20 mouse cellular contexts compared by ENCODE assay signal in the genomic region with DNA sequence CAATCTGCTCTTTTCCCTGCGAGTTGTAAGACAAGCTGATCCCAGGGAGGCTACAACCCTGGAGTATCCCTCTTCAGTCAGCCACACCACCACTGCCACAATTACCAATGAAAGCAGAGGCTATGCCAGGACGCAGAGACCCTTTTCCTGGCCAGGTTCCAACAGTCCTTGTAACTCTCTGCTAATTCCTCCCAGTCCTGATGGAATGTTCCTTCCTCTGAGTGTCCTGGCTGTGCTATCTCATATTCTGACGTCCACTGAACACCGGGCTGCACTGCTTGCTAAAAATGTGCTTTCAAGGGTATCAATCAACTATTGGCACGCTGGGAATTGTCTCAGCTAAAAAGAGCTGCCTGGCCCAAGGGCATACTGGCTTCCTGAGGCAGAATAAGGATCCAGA. TPM values are rescaled to one million over a fixed set of nuclear protein-coding genes. Genes with fewer than 3 reads are reported as not detected.
DNase-seq lines count a peak whose midpoint lies in the region; ATAC-seq and TF ChIP-seq lines count a peak whose summit lies in the region.
"Had no signal": no experiment of that assay in that cellular context is flagged by ENCODE, and none has a peak within 500 bp of the region (broad histone marks: within the 10 kb centered on the region; RNA-seq: fewer than 3 reads in every experiment).

No protein-coding gene starts in this region.

- intact Hi-C loops in heart, postnatal 25 days (cut with DNase I) = no loop called here

- peak; percentile 25 to 29 for DNase-seq in cerebellum, postnatal 10 days
- DNase-seq in cerebellum, adult 2 months = no peak
- DNase-seq in midbrain, postnatal 0 days (ENCODE audit: low spot score) = peak; percentile 27
- DNase-seq in heart, postnatal 25 days (ENCODE audit: low spot score) = peak; percentile 24
- DNase-seq in kidney, postnatal 10 days = no peak
- DNase-seq: adrenal gland, postnatal 14 days; cerebellum, adult 18-20 months; gastrocnemius, postnatal 10 days; kidney, adult 9 months; thymus, adult 18-20 months had no signal

- no peaks in the 10 kb centered on the region for H3K4me1 ChIP-seq in cerebellum, adult 2 months (ENCODE audit: control insufficient read depth, insufficient read depth, low read length)
- H3K4me1 ChIP-seq in midbrain, postnatal 0 days (ENCODE audit: insufficient read depth, low read length) = no peaks in the 10 kb centered on the region
- H3K4me1 ChIP-seq in midbrain, embryonic 13.5 days (replicated peaks) = 0 out of 2 replicates have a peak, but pooled peaks cover 2% of the 10 kb centered on the region
- H3K4me1 ChIP-seq in heart, embryonic 12.5 days (replicated peaks) = peaks cover 43% of the 10 kb centered on the region

- H3K9ac ChIP-seq in midbrain, postnatal 0 days (replicated peaks; ENCODE audit: low read length, poor library complexity, severe bottlenecking) = no peak overlapping the region
- no peak overlapping the region for H3K9ac ChIP-seq in midbrain, embryonic 13.5 days (replicated peaks)
- H3K9ac ChIP-seq in heart, embryonic 12.5 days = no peak overlapping the region
- H3K9ac ChIP-seq: limb, embryonic 12.5 days; liver, embryonic 14.5 days had no signal

- no peak for TF ChIP-seq CTCF in cerebellum, adult 2 months (IDR thresholded peaks at IDR 0.05; ENCODE audit: borderline replicate concordance, insufficient read depth, low read depth, low read length)
- TF ChIP-seq CTCF in midbrain, postnatal 0 days (IDR thresholded peaks at IDR 0.05) = no peak

- H3K4me3 ChIP-seq in cerebellum, adult 2 months (replicated peaks; ENCODE audit: insufficient read depth, low read depth, low read length) = no peak overlapping the region
- H3K4me3 ChIP-seq in midbrain, postnatal 0 days (ENCODE audit: low read depth, low read length) = no peak overlapping the region
- H3K4me3 ChIP-seq in midbrain, embryonic 13.5 days (replicated peaks) = no peak overlapping the region
- H3K4me3 ChIP-seq in heart, embryonic 12.5 days = no peak overlapping the region
- H3K4me3 ChIP-seq: erythroblast, embryonic 14.5 days; hindbrain, embryonic 10.5 days; left cerebral cortex, adult 2 months; limb, embryonic 12.5 days had no signal

- no peaks in the 10 kb centered on the region for H3K27me3 ChIP-seq in cerebellum, adult 2 months (ENCODE audit: control insufficient read depth, insufficient read depth, low read length)
- no peaks in the 10 kb centered on the region for H3K27me3 ChIP-seq in midbrain, postnatal 0 days (ENCODE audit: insufficient read depth, low read length)
- no peaks in the 10 kb centered on the region for H3K27me3 ChIP-seq in midbrain, embryonic 13.5 days
- no peaks in the 10 kb centered on the region for H3K27me3 ChIP-seq in heart, embryonic 12.5 days (replicated peaks)
- H3K27me3 ChIP-seq: CH12.LX had no signal

- TF ChIP-seq POLR2A in cerebellum, adult 2 months (IDR thresholded peaks at IDR 0.05; ENCODE audit: borderline replicate concordance, insufficient read depth, low read length) = no peak

- H3K9me3 ChIP-seq in midbrain, postnatal 0 days (ENCODE audit: low read length) = no peaks in the 10 kb centered on the region
- no peaks in the 10 kb centered on the region for H3K9me3 ChIP-seq in midbrain, embryonic 13.5 days
- H3K9me3 ChIP-seq in heart, embryonic 12.5 days (replicated peaks) = no peaks in the 10 kb centered on the region
- H3K9me3 ChIP-seq: hindbrain, embryonic 10.5 days; limb, embryonic 12.5 days had no signal

- no peak for ATAC-seq in midbrain, postnatal 0 days (ENCODE audit: low FRiP score)
- no peak for ATAC-seq in midbrain, embryonic 13.5 days
- peak; percentile 76 for ATAC-seq in heart, embryonic 12.5 days (ENCODE audit: insufficient number of reproducible peaks, low FRiP score)
- no peak for ATAC-seq in CD4-positive, CD25-positive, alpha-beta regulatory T cell, adult 4 months
- ATAC-seq: inflammation-experienced regulatory T-cells, adult 6 months had no signal

- no peak overlapping the region for H3K27ac ChIP-seq in cerebellum, adult 2 months (ENCODE audit: insufficient read depth, low read length)
- H3K27ac ChIP-seq in midbrain, postnatal 0 days (ENCODE audit: low read depth, low read length) = no peak overlapping the region
- H3K27ac ChIP-seq in midbrain, embryonic 13.5 days = no peak overlapping the region
- peak overlapping the region; percentile 89 for H3K27ac ChIP-seq in heart, embryonic 12.5 days (ENCODE audit: poor library complexity, severe bottlenecking)
- H3K27ac ChIP-seq: hindbrain, embryonic 10.5 days; left cerebral cortex, adult 2 months; limb, embryonic 12.5 days; liver, embryonic 14.5 days had no signal

- WGBS in cerebellum, adult 2 months = 17% methylated on average over 5 of the region's 5 CpGs
- 44% methylated on average over 5 of the region's 5 CpGs for WGBS in midbrain, postnatal 0 days
- WGBS in midbrain, embryonic 13.5 days = 71% methylated on average over 5 of the region's 5 CpGs
- 14% methylated on average over 5 of the region's 5 CpGs for WGBS in heart, embryonic 12.5 days

- no peak overlapping the region for H3K4me2 ChIP-seq in midbrain, postnatal 0 days (ENCODE audit: low read depth, low read length, poor library complexity, severe bottlenecking)
- H3K4me2 ChIP-seq in midbrain, embryonic 13.5 days (replicated peaks) = no peak overlapping the region
- no peak overlapping the region for H3K4me2 ChIP-seq in heart, embryonic 12.5 days
- H3K4me2 ChIP-seq: limb, embryonic 12.5 days had no signal

- H3K36me3 ChIP-seq in midbrain, postnatal 0 days (ENCODE audit: insufficient read depth, low read length) = no peaks in the 10 kb centered on the region
- no peaks in the 10 kb centered on the region for H3K36me3 ChIP-seq in midbrain, embryonic 13.5 days
- no peaks in the 10 kb centered on the region for H3K36me3 ChIP-seq in heart, embryonic 12.5 days
- H3K36me3 ChIP-seq: hindbrain, embryonic 10.5 days; limb, embryonic 12.5 days had no signal

RNA-seq across cellular contexts. Expression of gene Pdzd2, which starts 18.7 kb away (rescaled TPM):
- polyA plus RNA-seq in cerebellum, adult 2 months (2012; rRNA removed) = 5.3 and 6.3 TPM in 2 replicates
- total RNA-seq in midbrain, postnatal 0 days (2014; rRNA removed) = 29.8 and 34.5 TPM in 2 replicates
- 12.4 and 15.8 TPM in 2 replicates for polyA plus RNA-seq in midbrain, postnatal 0 days (2015; fragmentation: Nextera tagmentation; extraction: Ambion mirVana)
- 7.2 and 9.7 TPM in 2 replicates for polyA plus RNA-seq in midbrain, embryonic 13.5 days (2015; fragmentation: Nextera tagmentation; extraction: Ambion mirVana)
- polyA plus RNA-seq in heart, embryonic 12.5 days (2016; fragmentation: Nextera tagmentation; extraction: Ambion mirVana) = 14.2 and 14.4 TPM in 2 replicates
- total RNA-seq in heart, postnatal 25 days (2021) = 100 to 1,000 TPM in 1 of 2 experiments, 10 to 100 TPM in 1; 93.0 to 118 TPM
- polyA plus RNA-seq in CD4-positive, CD25-positive, alpha-beta regulatory T cell, adult 4 months (2017; shearing (Covaris generic)) = under 1 TPM; 0.08 to 0.63 TPM

Comparison
In these comparisons a context has a peak if more than half of its experiments do, and no peak if none do; other contexts are left out.
1. DNase-seq: peak in cerebellum, postnatal 10 days (2 of 2), midbrain, postnatal 0 days (single experiment) and heart, postnatal 25 days (single experiment); none in cerebellum, adult 2 months (0 of 2) and kidney, postnatal 10 days (single experiment).